24 mouse cellular contexts compared by ENCODE assay signal in the genomic region with DNA sequence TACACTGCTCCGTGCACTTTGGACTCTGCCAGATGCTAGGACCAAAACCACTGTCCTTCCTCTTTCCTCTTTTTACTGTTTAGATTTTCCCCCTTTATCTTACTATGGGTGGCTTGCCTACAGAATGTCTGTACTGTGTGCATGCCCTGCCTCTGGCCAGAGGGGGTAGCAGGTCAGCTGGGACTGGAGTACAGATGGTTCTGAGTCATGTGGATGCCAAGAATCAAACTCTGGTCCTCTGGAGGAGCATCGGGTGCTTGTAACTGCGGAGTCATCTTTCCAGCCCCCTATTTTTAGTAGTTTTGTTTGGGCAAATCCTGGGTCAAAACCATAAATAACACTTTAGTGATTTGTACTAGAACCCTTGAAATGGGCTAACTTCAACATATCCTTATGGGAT.
"Had no signal": no experiment of that assay in that cellular context is flagged by ENCODE, and none has a peak within 500 bp of the region (broad histone marks: within the 10 kb centered on the region; RNA-seq: fewer than 3 reads in every experiment).

No protein-coding gene starts in this region.

- H3K36me3 ChIP-seq: midbrain, embryonic 12.5 days; midbrain, embryonic 15.5 days; neural tube, embryonic 13.5 days had no signal

- H3K27me3 ChIP-seq: kidney, embryonic 15.5 days; limb, embryonic 12.5 days; limb, embryonic 15.5 days; midbrain, embryonic 12.5 days; midbrain, embryonic 15.5 days; neural tube, embryonic 13.5 days had no signal

- DNase-seq: kidney, adult 8-10 months; kidney, postnatal 10 days; kidney, postnatal 36 days; layer of hippocampus, postnatal 36 days; left cerebral cortex, postnatal 4 days; liver, postnatal 0 days; lung, embryonic 14.5 days; right cerebral cortex, adult 18-20 months; right cerebral cortex, postnatal 14 days; right cerebral cortex, postnatal 4 days; thymus, adult 18-20 months; thymus, postnatal 14 days; thymus, postnatal 4 days had no signal

- ATAC-seq: liver, postnatal 0 days; lung, postnatal 0 days; midbrain, embryonic 15.5 days had no signal

- H3K27ac ChIP-seq: kidney, embryonic 15.5 days; left cerebral cortex, adult 2 months; limb, embryonic 12.5 days; limb, embryonic 15.5 days; liver, embryonic 14.5 days; macrophage; midbrain, embryonic 12.5 days; midbrain, embryonic 15.5 days; neural tube, embryonic 13.5 days; stomach, postnatal 0 days had no signal

- H3K4me3 ChIP-seq: kidney, embryonic 15.5 days; left cerebral cortex, adult 2 months; limb, embryonic 12.5 days; limb, embryonic 15.5 days; midbrain, embryonic 12.5 days; midbrain, embryonic 15.5 days; neural tube, embryonic 13.5 days had no signal
